Mouse (Mus musculus) neural tube, embryonic 13.5 days (tissue): ENCODE measurements around the gene Bckdhb. TPM values are rescaled to one million over a fixed set of nuclear protein-coding genes. Genes with fewer than 3 reads are reported as not detected.
"Not testable (repeated sequence)": the region's sequence is repeated elsewhere in the genome, so short reads cannot be mapped to it uniquely, and the experiment has no call there.

ENCODE experiments used
- ATAC-seq: fragments of 200-750 bp; cut with Nextera tagmentation; 2 replicates; pipeline ENCODE4 v1.8.0; 2017; ENCODE audit warnings: low read depth, mild to moderate bottlenecking, moderate TSS enrichment, moderate library complexity
- H3K27ac ChIP-seq: fragments of 300-500 bp; sonication (generic); replicated peaks from 2 replicates; pipeline ENCODE4 v1.5.1; 2015; ENCODE audit warnings: moderate library complexity, mild to moderate bottlenecking, inconsistent platforms
- H3K27me3 ChIP-seq: fragments of 300-500 bp; sonication (generic); 2 replicates; pipeline ENCODE4 v1.6.1; 2015; ENCODE audit warnings: mild to moderate bottlenecking, inconsistent platforms
- H3K36me3 ChIP-seq: fragments of 300-500 bp; sonication (generic); 2 replicates; pipeline ENCODE4 v1.6.1; 2015; ENCODE audit warnings: mild to moderate bottlenecking, inconsistent platforms
- H3K4me1 ChIP-seq: fragments of 300-500 bp; sonication (generic); replicated peaks from 2 replicates; pipeline ENCODE4 v1.6.1; 2015; ENCODE audit warnings: inconsistent platforms
- H3K4me2 ChIP-seq: fragments of 300-500 bp; sonication (generic); 2 replicates; pipeline ENCODE4 v1.6.1; 2015; ENCODE audit warnings: inconsistent platforms, mild to moderate bottlenecking, moderate library complexity
- H3K4me3 ChIP-seq: fragments of 300-500 bp; sonication (generic); 2 replicates; pipeline ENCODE4 v1.5.1; 2015; ENCODE audit warnings: mild to moderate bottlenecking, inconsistent platforms
- H3K9ac ChIP-seq: fragments of 300-500 bp; sonication (generic); 2 replicates; pipeline ENCODE4 v1.6.1; 2015; ENCODE audit warnings: moderate library complexity, mild to moderate bottlenecking, inconsistent platforms
- H3K9me3 ChIP-seq: fragments of 300-500 bp; sonication (generic); 2 replicates; pipeline ENCODE4 v1.6.1; 2016; ENCODE audit warnings: inconsistent platforms
- WGBS: fragments of 180-500 bp; shearing (Covaris S2); methylation state at CpG from one replicate; pipeline ENCODE4 v1.1.7; 2015; 5-methylcytosine and 5-hydroxymethylcytosine counted together
- polyA plus RNA-seq: library from polyadenylated mRNA; unstranded; fragments of >200 nt; fragmentation: Nextera tagmentation; extraction: Ambion mirVana; gene quantifications from 2 replicates; pipeline ENCODE4 v1.2.1, GENCODE M21; 2015

The Bckdhb gene
- polyA plus RNA-seq, 1 experiment from 2014 or later: 34.1 TPM

- Histone ChIP-seq H3K9me3 (no peaks in the 10 kb centered on the region), H3K9ac (peak overlapping the region; percentile 79), H3K27me3 (no peaks in the 10 kb centered on the region), H3K27ac (no peak overlapping the region), H3K4me3 (peak overlapping the region; percentile 70), H3K4me2 (peak overlapping the region; percentile 71), H3K4me1 (peaks cover 12% of the 10 kb centered on the region), H3K36me3 (no peaks in the 10 kb centered on the region)
- no peak for ATAC-seq
- WGBS: 69% methylated on average over 4 of the region's 4 CpGs
Measured at GRCm38 (mm10) chr9:83925688-83926041, 720 bp downstream of the Bckdhb start.

GRCm38 (mm10) chr9:83926302-83926701 is 1.4 kb downstream of the Bckdhb start:
- Histone ChIP-seq H3K9ac (no peak overlapping the region), H3K27ac (no peak overlapping the region), H3K9me3 (no peaks in the 10 kb centered on the region), H3K4me1 (peaks cover 12% of the 10 kb centered on the region), H3K4me3 (no peak overlapping the region), H3K36me3 (no peaks in the 10 kb centered on the region), H3K27me3 (no peaks in the 10 kb centered on the region), H3K4me2 (no peak overlapping the region)
- no peak for ATAC-seq
- 89% methylated on average over 5 of the region's 5 CpGs for WGBS

GRCm38 (mm10) chr9:83939501-83939900 is 14.6 kb downstream of the Bckdhb start:
- not testable (repeated sequence) for H3K9ac ChIP-seq, H3K27ac ChIP-seq, H3K4me3 ChIP-seq, H3K36me3 ChIP-seq, H3K4me2 ChIP-seq, H3K4me1 ChIP-seq, ATAC-seq, H3K27me3 ChIP-seq
- H3K9me3 ChIP-seq: peaks cover 14% of the 10 kb centered on the region

- no peak for ATAC-seq
- Histone ChIP-seq H3K4me1 (no peaks in the 10 kb centered on the region), H3K27me3 (no peaks in the 10 kb centered on the region), H3K4me2 (no peak overlapping the region), H3K4me3 (no peak overlapping the region), H3K36me3 (0 out of 2 replicates have a peak, but pooled peaks cover 2% of the 10 kb centered on the region), H3K9me3 (peaks cover 14% of the 10 kb centered on the region), H3K9ac (no peak overlapping the region), H3K27ac (no peak overlapping the region)
- WGBS: 91% methylated on average over 3 of the region's 3 CpGs
Measured at GRCm38 (mm10) chr9:83940016-83940415, 15.1 kb downstream of the Bckdhb start.

GRCm38 (mm10) chr9:83940537-83941363 is 15.8 kb downstream of the Bckdhb start:
- no peak overlapping the region for H3K4me3 ChIP-seq
- H3K36me3 ChIP-seq: 0 out of 2 replicates have a peak, but pooled peaks cover 2% of the 10 kb centered on the region
- H3K4me2 ChIP-seq: no peak overlapping the region
- H3K9me3 ChIP-seq: peaks cover 14% of the 10 kb centered on the region
- no peak overlapping the region for H3K27ac ChIP-seq
- WGBS: 77% methylated on average over 9 of the region's 9 CpGs
- no peaks in the 10 kb centered on the region for H3K4me1 ChIP-seq
- H3K9ac ChIP-seq: no peak overlapping the region
- H3K27me3 ChIP-seq: no peaks in the 10 kb centered on the region
- ATAC-seq: no peak

GRCm38 (mm10) chr9:83951336-83951735 is 26.4 kb downstream of the Bckdhb start:
- 88% methylated on average over 4 of the region's 4 CpGs for WGBS
- no peak overlapping the region for H3K4me2 ChIP-seq
- no peaks in the 10 kb centered on the region for H3K27me3 ChIP-seq
- H3K36me3 ChIP-seq: 0 out of 2 replicates have a peak, but pooled peaks cover 6% of the 10 kb centered on the region
- H3K9me3 ChIP-seq: no peaks in the 10 kb centered on the region
- H3K4me1 ChIP-seq: no peaks in the 10 kb centered on the region
- no peak for ATAC-seq
- no peak overlapping the region for H3K9ac ChIP-seq
- H3K4me3 ChIP-seq: no peak overlapping the region
- H3K27ac ChIP-seq: no peak overlapping the region

- Histone ChIP-seq H3K27ac (no peak overlapping the region), H3K4me1 (peaks cover under 1% of the 10 kb centered on the region; the same call in 1 of the 2 replicates), H3K36me3 (0 out of 2 replicates have a peak, but pooled peaks cover 6% of the 10 kb centered on the region), H3K9me3 (no peaks in the 10 kb centered on the region), H3K27me3 (no peaks in the 10 kb centered on the region), H3K9ac (no peak overlapping the region), H3K4me3 (no peak overlapping the region), H3K4me2 (no peak overlapping the region)
- peak; percentile 88 for ATAC-seq
- WGBS: 61% methylated on average over 15 of the region's 15 CpGs
Measured at GRCm38 (mm10) chr9:83956632-83957314, 31.8 kb downstream of the Bckdhb start.

GRCm38 (mm10) chr9:83962098-83963086 is 37.4 kb downstream of the Bckdhb start:
- H3K4me3 ChIP-seq: no peak overlapping the region
- no peak overlapping the region for H3K9ac ChIP-seq
- H3K4me1 ChIP-seq: peaks cover 15% of the 10 kb centered on the region; the same call in 1 of the 2 replicates
- H3K36me3 ChIP-seq: no peaks in the 10 kb centered on the region
- no peak overlapping the region for H3K4me2 ChIP-seq
- no peaks in the 10 kb centered on the region for H3K27me3 ChIP-seq
- ATAC-seq: peak; percentile 90
- no peak overlapping the region for H3K27ac ChIP-seq
- 45% methylated on average over 10 of the region's 10 CpGs for WGBS
- H3K9me3 ChIP-seq: no peaks in the 10 kb centered on the region

- no peaks in the 10 kb centered on the region for H3K27me3 ChIP-seq
- no peak overlapping the region for H3K4me2 ChIP-seq
- H3K36me3 ChIP-seq: no peaks in the 10 kb centered on the region
- H3K9ac ChIP-seq: no peak overlapping the region
- H3K9me3 ChIP-seq: no peaks in the 10 kb centered on the region
- WGBS: 82% methylated on average over 10 of the region's 10 CpGs
- ATAC-seq: no peak
- no peak overlapping the region for H3K27ac ChIP-seq
- H3K4me1 ChIP-seq: peaks cover 15% of the 10 kb centered on the region; the same call in 1 of the 2 replicates
- H3K4me3 ChIP-seq: no peak overlapping the region
Measured at GRCm38 (mm10) chr9:83963296-83963695, 38.4 kb downstream of the Bckdhb start.

GRCm38 (mm10) chr9:83964376-83964775 is 39.4 kb downstream of the Bckdhb start:
- Histone ChIP-seq H3K9me3 (no peaks in the 10 kb centered on the region), H3K36me3 (no peaks in the 10 kb centered on the region), H3K9ac (no peak overlapping the region), H3K4me1 (peaks cover 15% of the 10 kb centered on the region; the same call in 1 of the 2 replicates), H3K27ac (no peak overlapping the region), H3K4me3 (no peak overlapping the region), H3K27me3 (no peaks in the 10 kb centered on the region), H3K4me2 (no peak overlapping the region)
- 90% methylated on average over 4 of the region's 4 CpGs for WGBS
- no peak for ATAC-seq

GRCm38 (mm10) chr9:83967439-83968050 is 42.6 kb downstream of the Bckdhb start:
- no peak overlapping the region for H3K4me2 ChIP-seq
- no peak overlapping the region for H3K9ac ChIP-seq
- H3K36me3 ChIP-seq: no peaks in the 10 kb centered on the region
- no peak overlapping the region for H3K4me3 ChIP-seq
- no peak for ATAC-seq
- no peaks in the 10 kb centered on the region for H3K9me3 ChIP-seq
- 91% methylated on average over 9 of the region's 9 CpGs for WGBS
- no peak overlapping the region for H3K27ac ChIP-seq
- no peaks in the 10 kb centered on the region for H3K27me3 ChIP-seq
- peaks cover 7% of the 10 kb centered on the region; the same call in 1 of the 2 replicates for H3K4me1 ChIP-seq
